Mouse (Mus musculus): ENCODE results near the gene Cacnb1. TPM values are rescaled to one million over a fixed set of nuclear protein-coding genes. Genes with fewer than 3 reads are reported as not detected.
A peak's percentile ranks its signal among the peaks of the same experiment; 100 is the strongest.

Gene Cacnb1
- polyA plus RNA-seq, 1 experiment = 6.1 TPM

- Histone ChIP-seq H3K4me3 (ENCODE audit: insufficient read depth, poor library complexity, severe bottlenecking) (peak overlapping the region; percentile 51), H3K36me3 (ENCODE audit: control insufficient read depth, insufficient read depth) (no peaks in the 10 kb centered on the region), H3K79me3 (ENCODE audit: low read depth) (no peaks in the 10 kb centered on the region), H3K79me2 (ENCODE audit: control insufficient read depth, insufficient read depth) (peaks cover 11% of the 10 kb centered on the region), H3ac (ENCODE audit: control insufficient read depth, insufficient read length, low read depth) (peak overlapping the region; percentile 76), H3K27me3 (ENCODE audit: control insufficient read depth, insufficient read depth, insufficient read length) (no peaks in the 10 kb centered on the region)
- TF ChIP-seq CEBPB (IDR thresholded peaks at IDR 0.05; ENCODE audit: low read depth) = no peak
- TF ChIP-seq MAX (IDR thresholded peaks at IDR 0.05) = no peak
- TF ChIP-seq MYOG (IDR thresholded peaks at IDR 0.05; ENCODE audit: control insufficient read depth, extremely low read depth, insufficient read length) = no peak
- TF ChIP-seq FOSL1 (IDR thresholded peaks at IDR 0.05; ENCODE audit: insufficient read depth, low read length, poor library complexity, severe bottlenecking) = no peak
- TF ChIP-seq MYOD1 (IDR thresholded peaks at IDR 0.05; ENCODE audit: control insufficient read depth, insufficient read length, low read depth) = no peak
- TF ChIP-seq CTCF (IDR thresholded peaks at IDR 0.05; ENCODE audit: control insufficient read depth, insufficient read depth, insufficient read length) = no peak
- no peak for TF ChIP-seq USF1 (IDR thresholded peaks at IDR 0.05; ENCODE audit: low read depth)
Observed at GRCm38 (mm10) chr11:98021565-98022252, 1.1 kb downstream of the Cacnb1 start.

- H3K27me3 ChIP-seq (ENCODE audit: control insufficient read depth, insufficient read depth, insufficient read length) = no peaks in the 10 kb centered on the region
- no peaks in the 10 kb centered on the region for H3K79me3 ChIP-seq (ENCODE audit: low read depth)
- H3K79me2 ChIP-seq (ENCODE audit: control insufficient read depth, insufficient read depth) = peaks cover 10% of the 10 kb centered on the region
- no peak overlapping the region for H3ac ChIP-seq (ENCODE audit: control insufficient read depth, insufficient read length, low read depth)
- peak overlapping the region; percentile 51 for H3K4me3 ChIP-seq (ENCODE audit: insufficient read depth, poor library complexity, severe bottlenecking)
- TF ChIP-seq CTCF (IDR thresholded peaks at IDR 0.05; ENCODE audit: control insufficient read depth, insufficient read depth, insufficient read length) (no peak), MYOD1 (IDR thresholded peaks at IDR 0.05; ENCODE audit: control insufficient read depth, insufficient read length, low read depth) (peak; percentile 63), MYOG (IDR thresholded peaks at IDR 0.05; ENCODE audit: control insufficient read depth, extremely low read depth, insufficient read length) (no peak), CEBPB (IDR thresholded peaks at IDR 0.05; ENCODE audit: low read depth) (no peak)
- no peaks in the 10 kb centered on the region for H3K36me3 ChIP-seq (ENCODE audit: control insufficient read depth, insufficient read depth)
Observed at GRCm38 (mm10) chr11:98021118-98021517, 1.7 kb downstream of the Cacnb1 start.

GRCm38 (mm10) chr11:98020710-98021109, 2.1 kb downstream of the Cacnb1 start:
- Histone ChIP-seq H3K27me3 (ENCODE audit: control insufficient read depth, insufficient read depth, insufficient read length) (no peaks in the 10 kb centered on the region), H3K79me3 (ENCODE audit: low read depth) (no peaks in the 10 kb centered on the region), H3K36me3 (ENCODE audit: control insufficient read depth, insufficient read depth) (no peaks in the 10 kb centered on the region), H3K4me3 (ENCODE audit: insufficient read depth, poor library complexity, severe bottlenecking) (no peak overlapping the region), H3K79me2 (ENCODE audit: control insufficient read depth, insufficient read depth) (peaks cover 10% of the 10 kb centered on the region), H3ac (ENCODE audit: control insufficient read depth, insufficient read length, low read depth) (no peak overlapping the region)
- TF ChIP-seq CTCF (IDR thresholded peaks at IDR 0.05; ENCODE audit: control insufficient read depth, insufficient read depth, insufficient read length) = no peak
- no peak for TF ChIP-seq MAX (IDR thresholded peaks at IDR 0.05)
- TF ChIP-seq MYOD1 (IDR thresholded peaks at IDR 0.05; ENCODE audit: control insufficient read depth, insufficient read length, low read depth) = no peak
- TF ChIP-seq CEBPB (IDR thresholded peaks at IDR 0.05; ENCODE audit: low read depth) = no peak
- no peak for TF ChIP-seq MYOG (IDR thresholded peaks at IDR 0.05; ENCODE audit: control insufficient read depth, extremely low read depth, insufficient read length)
- no peak for TF ChIP-seq USF1 (IDR thresholded peaks at IDR 0.05; ENCODE audit: low read depth)
- TF ChIP-seq FOSL1 (IDR thresholded peaks at IDR 0.05; ENCODE audit: insufficient read depth, low read length, poor library complexity, severe bottlenecking) = no peak

- TF ChIP-seq CEBPB (IDR thresholded peaks at IDR 0.05; ENCODE audit: low read depth) = no peak
- no peak for TF ChIP-seq CTCF (IDR thresholded peaks at IDR 0.05; ENCODE audit: control insufficient read depth, insufficient read depth, insufficient read length)
- TF ChIP-seq USF1 (IDR thresholded peaks at IDR 0.05; ENCODE audit: low read depth) = no peak
- no peak for TF ChIP-seq MYOG (IDR thresholded peaks at IDR 0.05; ENCODE audit: control insufficient read depth, extremely low read depth, insufficient read length)
- TF ChIP-seq FOSL1 (IDR thresholded peaks at IDR 0.05; ENCODE audit: insufficient read depth, low read length, poor library complexity, severe bottlenecking) = no peak
- no peak for TF ChIP-seq MAX (IDR thresholded peaks at IDR 0.05)
- TF ChIP-seq MYOD1 (IDR thresholded peaks at IDR 0.05; ENCODE audit: control insufficient read depth, insufficient read length, low read depth) = no peak
- no peak overlapping the region for H3ac ChIP-seq (ENCODE audit: control insufficient read depth, insufficient read length, low read depth)
- H3K79me2 ChIP-seq (ENCODE audit: control insufficient read depth, insufficient read depth) = peaks cover 10% of the 10 kb centered on the region
- no peaks in the 10 kb centered on the region for H3K79me3 ChIP-seq (ENCODE audit: low read depth)
- no peaks in the 10 kb centered on the region for H3K36me3 ChIP-seq (ENCODE audit: control insufficient read depth, insufficient read depth)
- no peak overlapping the region for H3K4me3 ChIP-seq (ENCODE audit: insufficient read depth, poor library complexity, severe bottlenecking)
- H3K27me3 ChIP-seq (ENCODE audit: control insufficient read depth, insufficient read depth, insufficient read length) = no peaks in the 10 kb centered on the region
Observed at GRCm38 (mm10) chr11:98019883-98020610, 2.8 kb downstream of the Cacnb1 start.

- Histone ChIP-seq H3K27me3 (ENCODE audit: control insufficient read depth, insufficient read depth, insufficient read length) (no peaks in the 10 kb centered on the region), H3ac (ENCODE audit: control insufficient read depth, insufficient read length, low read depth) (no peak overlapping the region), H3K79me2 (ENCODE audit: control insufficient read depth, insufficient read depth) (peaks cover 10% of the 10 kb centered on the region), H3K79me3 (ENCODE audit: low read depth) (no peaks in the 10 kb centered on the region), H3K36me3 (ENCODE audit: control insufficient read depth, insufficient read depth) (no peaks in the 10 kb centered on the region), H3K4me3 (ENCODE audit: insufficient read depth, poor library complexity, severe bottlenecking) (no peak overlapping the region)
- TF ChIP-seq MYOG (IDR thresholded peaks at IDR 0.05; ENCODE audit: control insufficient read depth, extremely low read depth, insufficient read length) = no peak
- TF ChIP-seq CTCF (IDR thresholded peaks at IDR 0.05; ENCODE audit: control insufficient read depth, insufficient read depth, insufficient read length) = peak; percentile 16
Observed at GRCm38 (mm10) chr11:98018858-98019641, 3.8 kb downstream of the Cacnb1 start.
